Mouse (Mus musculus): ENCODE measurements around the gene Cyb561d1. TPM values are rescaled to one million over a fixed set of nuclear protein-coding genes. Genes with fewer than 3 reads are reported as not detected.

Gene Cyb561d1
- total RNA-seq, 2 experiments from 2014 or later, result 15.0 to 21.4 TPM

- no peak for DNase-seq (ENCODE audit: low spot score in 2 of 2)
- intact Hi-C loops (cut with DNase I), result no loop called here
Observed at GRCm38 (mm10) chr3:108205601-108206000, 4.6 kb upstream of the Cyb561d1 start.

GRCm38 (mm10) chr3:108204470-108204869 is 3.5 kb upstream of the Cyb561d1 start:
- intact Hi-C loops (cut with DNase I), result loop anchor here (1.0 kb wide), 1 partner anchor 41 kb away; no protein-coding TSS in a partner anchor
- no peak for DNase-seq (ENCODE audit: low spot score in 2 of 2)

GRCm38 (mm10) chr3:108203621-108204325 is 2.8 kb upstream of the Cyb561d1 start:
- intact Hi-C loops (cut with DNase I), result loop anchor here (1.0 kb wide), 1 partner anchor 40 kb away; no protein-coding TSS in a partner anchor

GRCm38 (mm10) chr3:108203212-108203611 is 2.2 kb upstream of the Cyb561d1 start:
- intact Hi-C loops (cut with DNase I), result no loop called here
- peak in 1 of 2 experiments; percentile 7 for DNase-seq (ENCODE audit: low spot score in 2 of 2)

More at GRCm38 (mm10) chr3:108203621-108204325, 2.8 kb upstream of the Cyb561d1 start:
- peak; percentile 74 to 79 for DNase-seq (ENCODE audit: low spot score in 2 of 2)

GRCm38 (mm10) chr3:108202506-108202905 is 1.5 kb upstream of the Cyb561d1 start:
- peak in 1 of 2 experiments; percentile 5 for DNase-seq (ENCODE audit: low spot score in 2 of 2)
- intact Hi-C loops (cut with DNase I), result no loop called here

GRCm38 (mm10) chr3:108199231-108199630 is 1.8 kb downstream of the Cyb561d1 start:
- intact Hi-C loops (cut with DNase I), result no loop called here
- DNase-seq (ENCODE audit: low spot score in 2 of 2), result no peak

GRCm38 (mm10) chr3:108197066-108197497 is 3.9 kb downstream of the Cyb561d1 start:
- peak; percentile 83 to 87 for DNase-seq (ENCODE audit: low spot score in 2 of 2)
- intact Hi-C loops (cut with DNase I), result no loop called here

GRCm38 (mm10) chr3:108195941-108196590 is 4.9 kb downstream of the Cyb561d1 start:
- peak; percentile 44 to 57 for DNase-seq (ENCODE audit: low spot score in 2 of 2)
- intact Hi-C loops (cut with DNase I), result no loop called here

GRCm38 (mm10) chr3:108195287-108195686 is 5.7 kb downstream of the Cyb561d1 start:
- intact Hi-C loops (cut with DNase I), result no loop called here
- no peak for DNase-seq (ENCODE audit: low spot score in 2 of 2)

- DNase-seq (ENCODE audit: low spot score in 2 of 2), result peak in 1 of 2 experiments; percentile 13
- intact Hi-C loops (cut with DNase I), result no loop called here
Observed at GRCm38 (mm10) chr3:108193686-108194085, 7.3 kb downstream of the Cyb561d1 start.

- DNase-seq (ENCODE audit: low spot score in 2 of 2), result peak in 1 of 2 experiments; percentile 10
- intact Hi-C loops (cut with DNase I), result no loop called here
Observed at GRCm38 (mm10) chr3:108189897-108190296, 11.1 kb downstream of the Cyb561d1 start.

- intact Hi-C loops (cut with DNase I), result no loop called here
- DNase-seq (ENCODE audit: low spot score in 2 of 2), result peak in 1 of 2 experiments; percentile 4
Observed at GRCm38 (mm10) chr3:108188716-108189490, 12.1 kb downstream of the Cyb561d1 start.

- DNase-seq (ENCODE audit: low spot score in 2 of 2), result peak in 1 of 2 experiments; percentile 17
- intact Hi-C loops (cut with DNase I), result no loop called here
Observed at GRCm38 (mm10) chr3:108187111-108187795, 13.8 kb downstream of the Cyb561d1 start.

GRCm38 (mm10) chr3:108186098-108187047 is 14.6 kb downstream of the Cyb561d1 start, which contains the start of gene Amigo1:
Gene Amigo1 (plus strand): TSS chr3:108186335.
- peak; percentile 72 to 79 for DNase-seq (ENCODE audit: low spot score in 2 of 2)
- intact Hi-C loops (cut with DNase I), result no loop called here

- intact Hi-C loops (cut with DNase I), result no loop called here
- DNase-seq (ENCODE audit: low spot score in 2 of 2), result no peak
Observed at GRCm38 (mm10) chr3:108185460-108186097, 15.4 kb downstream of the Cyb561d1 start.

- DNase-seq (ENCODE audit: low spot score in 2 of 2), result no peak
- intact Hi-C loops (cut with DNase I), result no loop called here
Observed at GRCm38 (mm10) chr3:108184742-108185141, 16.3 kb downstream of the Cyb561d1 start.

GRCm38 (mm10) chr3:108180514-108180913 is 20.5 kb downstream of the Cyb561d1 start:
- DNase-seq (ENCODE audit: low spot score in 2 of 2), result no peak
- intact Hi-C loops (cut with DNase I), result no loop called here
